Mouse (Mus musculus): ENCODE measurements around the gene Gm17018.

The Gm17018 gene

GRCm38 (mm10) chr19:45549128-45549915 lies 11.1 kb upstream of the Gm17018 start:
- no peak for DNase-seq (ENCODE audit: extremely low spot score, low read depth, low spot score)

DNA sequence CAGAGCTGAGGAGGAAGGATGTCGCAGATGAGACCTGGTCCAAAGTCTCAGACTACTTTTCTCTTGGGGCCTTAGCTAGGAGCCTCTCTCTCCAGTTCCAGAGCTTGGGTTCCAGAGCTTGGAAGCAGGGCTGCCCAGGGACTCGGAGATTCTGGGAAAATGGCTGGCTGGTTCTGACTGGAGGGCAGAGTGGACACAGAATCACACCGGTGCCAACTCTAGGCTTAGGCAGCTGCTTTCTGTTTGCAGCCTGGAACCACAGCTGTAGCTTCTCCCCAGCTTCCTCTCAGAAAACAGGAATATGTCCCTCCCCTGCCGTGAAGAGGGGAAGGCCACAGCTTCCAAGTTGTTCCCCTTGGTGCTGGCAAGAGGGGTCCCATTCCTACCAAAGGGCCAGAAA lies 10.5 kb upstream of the Gm17018 start:
- DNase-seq (ENCODE audit: extremely low spot score, low read depth, low spot score) = no peak

DNA sequence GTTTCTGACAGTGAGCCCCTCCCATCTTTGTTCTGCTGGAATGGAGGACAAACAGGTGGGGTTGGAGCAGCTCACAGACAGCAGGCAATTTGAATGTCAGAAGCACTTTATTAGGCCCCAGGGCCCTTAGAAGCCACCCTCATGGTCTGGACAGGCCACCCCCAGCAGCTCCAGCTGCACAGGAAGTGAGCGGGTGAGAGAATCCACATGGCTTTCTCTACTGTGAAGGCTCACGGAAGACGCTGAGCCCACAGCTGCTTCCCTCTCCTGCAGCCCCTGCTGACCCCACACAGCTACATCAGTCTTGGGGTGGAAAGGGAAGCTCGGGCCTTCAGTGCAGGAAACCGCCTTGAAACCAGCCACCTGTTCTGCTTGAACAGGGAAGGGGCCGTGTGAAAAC lies 8.2 kb upstream of the Gm17018 start:
- DNase-seq (ENCODE audit: extremely low spot score, low read depth, low spot score) = no peak

DNA sequence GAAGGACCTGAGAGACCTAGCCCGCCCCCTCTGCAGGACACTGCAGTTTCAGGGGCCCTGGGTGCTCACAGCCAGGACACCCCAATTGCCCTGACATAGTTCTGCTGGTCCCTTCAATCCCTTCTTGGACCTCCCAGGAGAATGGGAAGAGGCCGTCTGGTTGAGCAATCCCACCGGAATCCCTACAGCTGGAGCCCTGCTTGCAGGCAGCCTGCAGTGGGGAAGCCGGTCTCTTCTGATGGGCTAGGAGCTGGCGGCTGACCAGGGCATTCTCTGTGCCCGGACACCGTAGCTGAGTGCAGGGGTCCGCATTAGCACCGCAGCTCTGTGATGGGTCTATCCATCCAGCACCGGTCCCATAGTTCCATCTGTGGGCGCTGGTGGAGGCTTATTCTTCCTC lies 6.3 kb upstream of the Gm17018 start:
- no peak for DNase-seq (ENCODE audit: extremely low spot score, low read depth, low spot score)

- DNase-seq (ENCODE audit: extremely low spot score, low read depth, low spot score) = no peak
Observed at GRCm38 (mm10) chr19:45565925-45566715, 5.7 kb downstream of the Gm17018 start.

- DNase-seq (ENCODE audit: extremely low spot score, low read depth, low spot score) = no peak
Observed at GRCm38 (mm10) chr19:45567367-45567766, 7.0 kb downstream of the Gm17018 start.

DNA sequence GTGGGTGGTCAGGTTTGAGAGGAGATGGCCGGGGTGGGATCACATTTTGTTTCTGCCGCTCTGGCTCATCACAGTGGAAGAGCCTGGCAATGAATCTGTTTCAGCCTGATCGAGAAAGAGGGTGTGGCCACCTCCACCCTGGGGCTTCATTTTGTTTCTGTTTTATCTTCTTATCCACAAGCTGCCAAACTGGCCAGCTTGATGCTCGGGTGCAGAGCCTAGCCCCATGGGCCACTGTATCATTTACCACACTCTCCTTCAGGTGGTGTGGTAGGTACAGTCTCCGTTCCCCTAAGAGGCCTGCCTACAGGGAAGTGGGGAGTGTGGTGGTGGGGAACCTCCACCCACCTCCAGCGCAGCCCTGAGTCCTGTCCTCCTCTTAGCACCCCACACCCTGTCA lies 12.6 kb downstream of the Gm17018 start:
- DNase-seq (ENCODE audit: extremely low spot score, low read depth, low spot score) = no peak

DNA sequence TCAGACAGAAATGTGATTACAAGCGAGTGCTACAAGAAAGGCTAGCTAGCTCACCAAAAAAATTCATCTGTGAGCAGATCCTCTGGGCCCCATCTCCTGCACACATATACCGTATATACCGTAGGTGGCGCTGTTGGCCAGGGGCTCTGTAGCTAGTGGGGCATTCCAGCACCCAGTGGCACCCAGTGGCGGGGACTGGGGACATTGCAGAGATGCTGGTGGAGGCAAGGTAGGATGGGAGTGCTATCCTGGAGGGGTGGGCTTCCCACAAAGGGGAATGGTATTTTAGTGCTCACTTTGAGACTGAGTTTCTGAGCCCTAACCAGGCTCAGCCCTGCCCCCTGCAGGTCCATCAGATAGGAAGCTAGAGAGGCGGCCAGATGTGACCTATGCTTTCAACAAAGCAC lies 13.4 kb downstream of the Gm17018 start:
- DNase-seq (ENCODE audit: extremely low spot score, low read depth, low spot score) = no peak

GRCm38 (mm10) chr19:45574339-45574898 lies 14.0 kb downstream of the Gm17018 start:
- DNase-seq (ENCODE audit: extremely low spot score, low read depth, low spot score) = no peak

- no peak for DNase-seq (ENCODE audit: extremely low spot score, low read depth, low spot score)
Observed at GRCm38 (mm10) chr19:45574941-45575631, 14.7 kb downstream of the Gm17018 start.

DNA sequence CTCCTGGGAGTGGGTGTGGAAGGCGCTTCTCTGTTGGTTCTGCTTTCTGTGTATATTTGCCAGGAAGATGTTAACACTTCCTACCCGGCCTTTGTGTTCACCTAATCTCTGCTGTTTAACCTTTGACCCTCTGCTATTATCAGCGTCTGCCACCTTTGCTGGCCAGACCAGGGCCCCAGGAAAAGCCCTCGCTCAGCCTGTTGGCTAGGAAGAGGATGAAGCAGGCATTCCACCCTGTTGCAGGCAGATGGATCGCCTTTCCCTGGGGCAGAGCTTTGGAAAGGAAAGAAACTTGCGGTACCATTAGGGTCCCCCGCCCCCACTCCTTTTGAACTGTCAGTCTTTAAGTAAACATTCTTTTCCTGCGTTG lies 15.2 kb downstream of the Gm17018 start:
- DNase-seq (ENCODE audit: extremely low spot score, low read depth, low spot score) = no peak

- no peak for DNase-seq (ENCODE audit: extremely low spot score, low read depth, low spot score)
Observed at GRCm38 (mm10) chr19:45577141-45577750, 16.8 kb downstream of the Gm17018 start.

GRCm38 (mm10) chr19:45578976-45579375 lies 18.6 kb downstream of the Gm17018 start:
- DNase-seq (ENCODE audit: extremely low spot score, low read depth, low spot score) = no peak

DNA sequence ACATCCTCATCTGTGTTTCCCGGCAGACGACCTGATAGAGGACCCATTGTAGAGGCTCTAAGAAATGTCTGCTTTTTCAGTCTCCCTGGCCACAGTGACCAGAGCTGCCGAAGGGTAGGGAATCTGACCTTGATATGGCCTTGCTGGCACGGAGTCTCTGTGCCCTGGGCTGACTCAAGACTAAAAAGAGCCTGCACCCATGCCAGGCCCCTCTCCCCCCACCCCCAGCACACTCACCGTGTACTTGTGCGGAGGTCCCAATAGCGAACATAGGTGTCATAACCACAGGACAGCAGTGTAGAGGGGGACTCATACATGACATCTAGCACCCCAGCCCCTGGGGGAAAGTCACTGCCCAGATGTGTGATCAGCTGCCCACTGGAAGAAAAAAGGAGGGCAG lies 19.0 kb downstream of the Gm17018 start:
- no peak for DNase-seq (ENCODE audit: extremely low spot score, low read depth, low spot score)

DNA sequence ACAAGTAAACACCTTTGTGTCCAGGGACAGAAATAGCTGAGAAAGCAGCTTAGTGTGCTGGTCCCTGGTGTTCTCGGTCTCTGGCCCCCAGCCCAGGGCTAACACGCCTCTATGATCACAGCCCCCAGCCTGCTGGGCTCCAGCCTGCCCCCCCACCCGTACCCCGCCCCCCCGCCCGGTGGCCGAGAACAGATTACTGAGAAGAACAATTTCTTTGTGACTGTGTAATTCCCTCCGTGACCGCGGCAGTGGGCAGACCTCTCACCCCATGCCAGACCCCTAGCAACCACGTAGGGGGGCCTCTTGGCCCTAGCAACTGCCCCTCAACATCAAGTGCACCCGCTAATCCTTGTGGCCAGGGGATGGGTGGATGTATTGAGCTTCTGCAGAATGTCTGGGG lies 19.8 kb downstream of the Gm17018 start:
- no peak for DNase-seq (ENCODE audit: extremely low spot score, low read depth, low spot score)

GRCm38 (mm10) chr19:45581257-45581656 lies 20.8 kb downstream of the Gm17018 start:
- no peak for DNase-seq (ENCODE audit: extremely low spot score, low read depth, low spot score)

DNA sequence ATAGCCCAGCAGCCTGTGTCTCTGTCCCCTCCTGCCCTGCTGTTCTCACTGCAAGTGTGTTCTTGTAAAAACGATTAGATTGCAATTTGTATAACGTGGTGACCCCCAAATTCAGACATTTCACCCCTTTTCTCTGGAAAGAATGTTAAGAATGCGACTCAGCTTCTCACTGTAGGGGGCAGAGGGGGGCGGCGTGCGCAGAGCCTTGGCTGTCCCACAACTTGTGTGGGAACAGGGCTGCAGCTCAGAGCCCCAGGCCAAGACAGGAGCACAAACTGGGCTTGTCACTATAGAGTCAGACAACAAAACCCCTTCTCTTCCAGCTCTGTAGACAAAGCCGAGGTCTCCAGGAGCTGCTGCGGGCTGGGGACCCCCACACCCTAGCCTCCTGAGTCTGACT lies 21.7 kb downstream of the Gm17018 start:
- DNase-seq (ENCODE audit: extremely low spot score, low read depth, low spot score) = no peak

DNA sequence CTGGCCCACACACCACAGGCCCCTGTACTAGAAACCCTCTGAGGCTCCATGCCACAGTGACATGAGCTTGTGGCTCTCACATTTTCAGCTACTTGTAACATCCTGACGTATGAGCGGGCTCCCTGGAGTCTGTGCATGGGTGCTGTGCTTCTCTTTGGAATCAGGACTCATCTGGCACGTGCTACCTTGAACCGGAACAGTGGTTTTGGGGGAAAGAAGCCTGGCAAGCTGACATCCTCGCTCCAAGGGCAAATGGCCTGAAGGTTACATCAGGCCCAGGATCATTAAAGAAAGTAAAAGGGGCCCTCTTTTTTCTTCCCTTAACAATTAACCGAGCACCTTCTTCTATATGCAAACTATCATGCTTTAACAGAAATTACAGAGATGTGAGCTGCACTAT lies 22.7 kb downstream of the Gm17018 start:
- no peak for DNase-seq (ENCODE audit: extremely low spot score, low read depth, low spot score)

DNA sequence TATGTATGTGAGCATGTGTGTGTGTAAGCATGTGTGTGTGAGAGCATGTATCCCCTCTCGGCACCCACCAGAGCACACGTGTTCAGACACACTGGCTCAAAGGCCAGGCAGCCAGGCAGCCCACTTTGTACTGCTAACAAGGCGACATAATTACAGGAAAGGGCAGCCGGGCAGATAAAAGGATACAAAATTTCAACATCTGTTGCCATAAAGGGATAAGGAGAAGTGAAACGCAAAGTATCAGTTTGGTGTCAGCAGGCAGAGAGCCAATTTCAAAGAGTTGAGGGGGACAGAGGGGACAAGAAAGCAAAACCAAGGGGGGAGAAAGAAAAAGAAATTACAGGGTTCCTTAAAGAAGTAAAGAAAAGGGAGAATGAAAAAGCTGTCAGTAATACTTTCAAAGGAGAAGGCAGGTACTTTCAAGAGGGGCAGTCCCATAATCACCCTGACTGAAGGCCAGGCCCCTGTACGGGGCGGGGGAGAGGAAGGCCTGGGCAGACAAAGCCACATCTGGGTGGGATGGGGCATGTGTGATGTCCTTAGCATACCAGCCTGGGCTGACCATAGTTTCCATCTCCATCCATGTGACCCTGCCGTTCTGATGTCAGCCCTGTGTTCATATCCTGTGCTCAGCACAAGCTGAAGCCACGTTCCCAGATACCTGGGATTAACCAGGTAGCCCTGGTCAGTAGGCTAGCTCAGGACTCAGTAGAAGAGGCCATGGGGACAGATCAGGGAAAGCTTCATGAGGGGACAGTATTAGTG lies 24.6 kb downstream of the Gm17018 start:
- no peak for DNase-seq (ENCODE audit: extremely low spot score, low read depth, low spot score)

- no peak for DNase-seq (ENCODE audit: extremely low spot score, low read depth, low spot score)
Observed at GRCm38 (mm10) chr19:45586850-45587249, 26.4 kb downstream of the Gm17018 start.

All from hindlimb bud, embryonic 11.5 days (tissue).